Mouse (Mus musculus) forebrain, postnatal 0 days (tissue): ENCODE results near the gene Lmntd1. TPM values are rescaled to one million over a fixed set of nuclear protein-coding genes. Genes with fewer than 3 reads are reported as not detected.

Experiments used
- ATAC-seq: fragments of 200-750 bp; cut with Nextera tagmentation; 2 replicates; pipeline ENCODE4 v1.8.0; 2017; ENCODE audit warnings: mild to moderate bottlenecking, moderate library complexity
- DNase-seq: peaks from one replicate; pipeline ENCODE4 v3.0.0-alpha.2; 2015
- H3K27ac ChIP-seq: fragments of 300-500 bp; sonication (generic); 2 replicates; pipeline ENCODE4 v1.5.1; 2014; ENCODE audit warnings: low read depth, mild to moderate bottlenecking, antibody characterized with exemption, low read length, moderate library complexity, mixed read lengths
- H3K27me3 ChIP-seq: fragments of 300-500 bp; sonication (generic); 2 replicates; pipeline ENCODE4 v1.6.1; 2014; ENCODE audit warnings: mild to moderate bottlenecking, low read length, mixed read lengths; ENCODE audit not compliant: insufficient read depth
- H3K36me3 ChIP-seq: fragments of 300-500 bp; sonication (generic); 2 replicates; pipeline ENCODE4 v1.6.1; 2014; ENCODE audit warnings: mild to moderate bottlenecking, moderate library complexity; ENCODE audit not compliant: insufficient read depth
- H3K4me1 ChIP-seq: fragments of 300-500 bp; sonication (generic); 2 replicates; pipeline ENCODE4 v1.6.1; 2014; ENCODE audit warnings: antibody characterized with exemption; ENCODE audit not compliant: insufficient read depth
- H3K4me2 ChIP-seq: fragments of 300-500 bp; sonication (generic); 2 replicates; pipeline ENCODE4 v1.6.1; 2014; ENCODE audit warnings: low read depth, mild to moderate bottlenecking, moderate library complexity
- H3K4me3 ChIP-seq: fragments of 300-500 bp; sonication (generic); 2 replicates; pipeline ENCODE4 v1.5.1; 2014; ENCODE audit warnings: low read depth, low read length, mixed read lengths
- H3K9ac ChIP-seq: fragments of 300-500 bp; sonication (generic); 2 replicates; pipeline ENCODE4 v1.6.1; 2014; ENCODE audit warnings: mild to moderate bottlenecking
- H3K9me3 ChIP-seq: fragments of 300-500 bp; sonication (generic); 2 replicates; pipeline ENCODE4 v1.6.1; 2016; ENCODE audit warnings: low read length
- CTCF ChIP-seq: sonication (generic); IDR thresholded peaks from 2 replicates; pipeline ENCODE4 v1.5.1; 2016; ENCODE audit warnings: antibody characterized with exemption, control low read depth, low read depth
- WGBS: fragments of 180-500 bp; shearing (Covaris S2); extraction: QIAGEN DNeasy Blood & Tissue Kit; methylation state at CpG from one replicate; pipeline ENCODE4 v1.1.7; 2014; 5-methylcytosine and 5-hydroxymethylcytosine counted together
- polyA plus RNA-seq: library from polyadenylated mRNA; unstranded; fragments of >200 nt; fragmentation: Nextera tagmentation; extraction: Ambion mirVana; gene quantifications from 2 replicates; pipeline ENCODE4 v1.2.1, GENCODE M21; 2015
- total RNA-seq: library from RNA; depleted of rRNA; stranded (reverse); fragments of >200 nt; gene quantifications from 2 replicates; pipeline ENCODE4 v1.2.3, GENCODE M21; 2014

Lmntd1 gene
- total and polyA plus RNA-seq, 2 experiments from 2014 or later: 1.3 to 1.4 TPM

- DNase-seq (no peak), ATAC-seq (no peak)
- no peak overlapping the region for H3K4me2 ChIP-seq
- no peaks in the 10 kb centered on the region for H3K9me3 ChIP-seq
- no peak for TF ChIP-seq CTCF
- H3K27ac ChIP-seq: no peak overlapping the region
- H3K9ac ChIP-seq: no peak overlapping the region
- H3K27me3 ChIP-seq: no peaks in the 10 kb centered on the region
- no peaks in the 10 kb centered on the region for H3K36me3 ChIP-seq
- 94% methylated on average over 4 of the region's 4 CpGs for WGBS
- no peak overlapping the region for H3K4me3 ChIP-seq
- no peaks in the 10 kb centered on the region for H3K4me1 ChIP-seq
These were observed 37.4 kb downstream of the Lmntd1 start for GRCm38 (mm10) chr6:145576762-145577161.

GRCm38 (mm10) chr6:145573250-145574013 lies 40.7 kb downstream of the Lmntd1 start:
- H3K36me3 ChIP-seq: no peaks in the 10 kb centered on the region
- H3K4me2 ChIP-seq: no peak overlapping the region
- no peaks in the 10 kb centered on the region for H3K4me1 ChIP-seq
- no peaks in the 10 kb centered on the region for H3K9me3 ChIP-seq
- H3K27me3 ChIP-seq: no peaks in the 10 kb centered on the region
- H3K9ac ChIP-seq: no peak overlapping the region
- no peak for TF ChIP-seq CTCF
- H3K27ac ChIP-seq: no peak overlapping the region
- no peak for DNase-seq
- no peak for ATAC-seq
- no peak overlapping the region for H3K4me3 ChIP-seq
- WGBS: 80% methylated on average over 6 of the region's 6 CpGs

- Histone ChIP-seq H3K4me3 (no peak overlapping the region), H3K4me1 (no peaks in the 10 kb centered on the region), H3K4me2 (no peak overlapping the region), H3K27me3 (no peaks in the 10 kb centered on the region), H3K27ac (no peak overlapping the region), H3K36me3 (no peaks in the 10 kb centered on the region), H3K9ac (no peak overlapping the region), H3K9me3 (0 out of 2 replicates have a peak, but pooled peaks cover 3% of the 10 kb centered on the region)
- no peak for ATAC-seq
- WGBS: 93% methylated on average over 3 of the region's 3 CpGs
- no peak for DNase-seq
- TF ChIP-seq CTCF: no peak
These were observed 45.4 kb downstream of the Lmntd1 start for GRCm38 (mm10) chr6:145568701-145569100.

GRCm38 (mm10) chr6:145567832-145568231 lies 46.3 kb downstream of the Lmntd1 start:
- Histone ChIP-seq H3K9me3 (0 out of 2 replicates have a peak, but pooled peaks cover 3% of the 10 kb centered on the region), H3K4me3 (no peak overlapping the region), H3K9ac (no peak overlapping the region), H3K36me3 (no peaks in the 10 kb centered on the region), H3K4me2 (no peak overlapping the region), H3K27me3 (no peaks in the 10 kb centered on the region), H3K4me1 (no peaks in the 10 kb centered on the region), H3K27ac (no peak overlapping the region)
- no peak for TF ChIP-seq CTCF
- ATAC-seq (no peak), DNase-seq (no peak)
- WGBS: 87% methylated on average over 3 of the region's 3 CpGs

- no peak overlapping the region for H3K9ac ChIP-seq
- H3K27me3 ChIP-seq: no peaks in the 10 kb centered on the region
- H3K4me1 ChIP-seq: no peaks in the 10 kb centered on the region
- H3K4me2 ChIP-seq: no peak overlapping the region
- no peak overlapping the region for H3K27ac ChIP-seq
- H3K36me3 ChIP-seq: no peaks in the 10 kb centered on the region
- 0 out of 2 replicates have a peak, but pooled peaks cover 3% of the 10 kb centered on the region for H3K9me3 ChIP-seq
- WGBS: 69% methylated on average over 8 of the region's 8 CpGs
- no peak overlapping the region for H3K4me3 ChIP-seq
- TF ChIP-seq CTCF: no peak
- ATAC-seq (no peak), DNase-seq (no peak)
These were observed 46.8 kb downstream of the Lmntd1 start for GRCm38 (mm10) chr6:145567296-145567695.

- Histone ChIP-seq H3K4me3 (no peak overlapping the region), H3K27me3 (no peaks in the 10 kb centered on the region), H3K4me2 (no peak overlapping the region), H3K36me3 (no peaks in the 10 kb centered on the region), H3K9ac (no peak overlapping the region), H3K27ac (no peak overlapping the region), H3K4me1 (no peaks in the 10 kb centered on the region), H3K9me3 (0 out of 2 replicates have a peak, but pooled peaks cover 3% of the 10 kb centered on the region)
- TF ChIP-seq CTCF: no peak
- ATAC-seq: no peak
- 90% methylated on average over 5 of the region's 5 CpGs for WGBS
- no peak for DNase-seq
These were observed 48.5 kb downstream of the Lmntd1 start for GRCm38 (mm10) chr6:145565663-145566062.

GRCm38 (mm10) chr6:145564671-145565070 lies 49.4 kb downstream of the Lmntd1 start:
- TF ChIP-seq CTCF: no peak
- no peak for ATAC-seq
- 83% methylated on average over 4 of the region's 4 CpGs for WGBS
- Histone ChIP-seq H3K4me2 (no peak overlapping the region), H3K36me3 (no peaks in the 10 kb centered on the region), H3K27ac (no peak overlapping the region), H3K4me3 (no peak overlapping the region), H3K9ac (no peak overlapping the region), H3K4me1 (no peaks in the 10 kb centered on the region), H3K27me3 (no peaks in the 10 kb centered on the region), H3K9me3 (0 out of 2 replicates have a peak, but pooled peaks cover 3% of the 10 kb centered on the region)
- no peak for DNase-seq
